9 mouse cellular contexts compared by ENCODE assay signal in the genomic region with DNA sequence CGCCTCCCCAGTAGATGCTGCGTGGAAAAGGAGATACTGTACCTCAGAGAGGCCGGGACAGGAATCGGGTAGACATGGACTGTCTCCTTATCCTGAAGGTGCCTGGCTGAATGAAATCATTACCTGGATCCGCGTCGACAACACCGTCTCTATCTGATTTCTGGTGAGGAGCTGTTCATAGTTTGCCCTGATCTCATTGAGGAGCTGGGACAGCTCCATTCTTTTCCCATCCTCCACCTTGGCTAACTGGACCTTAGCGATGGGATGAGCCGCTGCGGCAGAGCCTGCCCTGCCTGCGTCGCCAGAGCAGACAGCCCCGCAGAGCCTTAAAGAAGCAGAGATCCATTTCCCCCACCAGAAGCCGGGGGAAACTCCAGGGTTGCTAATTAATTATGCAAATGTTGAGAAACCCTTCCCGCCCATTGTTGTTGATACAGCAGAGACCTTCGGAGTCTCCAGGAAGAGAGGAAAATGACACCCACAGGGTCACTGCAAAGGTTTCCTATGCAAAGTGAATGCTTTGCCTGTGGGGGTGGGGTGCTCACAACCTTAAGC. TPM values are rescaled to one million over a fixed set of nuclear protein-coding genes. Genes with fewer than 3 reads are reported as not detected.
A peak's percentile ranks its signal among the peaks of the same experiment; 100 is the strongest.
DNase-seq lines count a peak whose midpoint lies in the region; ATAC-seq lines count a peak whose summit lies in the region.
"Had no signal": no experiment of that assay in that cellular context is flagged by ENCODE, and none has a peak within 500 bp of the region (broad histone marks: within the 10 kb centered on the region; RNA-seq: fewer than 3 reads in every experiment).

A gene (minus strand): TSS at position 266 of the 555 bp plus-strand sequence.

- ATAC-seq in limb, embryonic 12.5 days (ENCODE audit: insufficient number of reproducible peaks, insufficient read depth, low FRiP score, low TSS enrichment, low read depth): no peak
- no peak for ATAC-seq in megakaryocyte progenitor cell, adult 5-6 weeks (replicated peaks; ENCODE audit: poor library complexity)

- intact Hi-C loops in gastrocnemius, postnatal 14 days (cut with DNase I; ENCODE audit: low total_unique reads): no loop called here

- peak within 1 kb of the TSS; percentile 54 for H3K4me2 ChIP-seq in limb, embryonic 12.5 days

- H3K4me3 ChIP-seq in limb, embryonic 12.5 days (replicated peaks): peak within 1 kb of the TSS; percentile 24

- H3K27ac ChIP-seq in limb, embryonic 12.5 days: no peak within 1 kb of the TSS

- no peaks in the 10 kb centered on the region for H3K9me3 ChIP-seq in limb, embryonic 12.5 days

- no peaks in the 10 kb centered on the region; the same call in 1 of the 2 replicates for H3K27me3 ChIP-seq in limb, embryonic 12.5 days

- H3K36me3 ChIP-seq in limb, embryonic 12.5 days: no peaks in the 10 kb centered on the region

- DNase-seq in gastrocnemius, postnatal 14 days: peak; percentile 20
- DNase-seq in gastrocnemius, adult 18-20 months (ENCODE audit: low spot score): no peak
- peak; percentile 80 to 81 for DNase-seq in cerebellum, postnatal 25 days
- peak; percentile 27 for DNase-seq in heart, adult 8-10 months (ENCODE audit: low spot score)
- DNase-seq in kidney, adult 9 months: peak; percentile 8
- DNase-seq in retina, embryonic 14.5 days (ENCODE audit: low spot score): peak; percentile 44

- 5% methylated on average over 17 of the region's 17 CpGs for WGBS in limb, embryonic 12.5 days

- H3K9ac ChIP-seq in limb, embryonic 12.5 days (replicated peaks): peak within 1 kb of the TSS; percentile 24

- H3K4me1 ChIP-seq in limb, embryonic 12.5 days (replicated peaks): peaks cover 6% of the 10 kb centered on the region; the same call in 1 of the 2 replicates

RNA-seq across cellular contexts. Expression of the gene that starts here (rescaled TPM):
- 10 to 100 TPM in 1 of 2 experiments, 1 to 10 TPM in 1; 8.9 to 11.4 TPM for total RNA-seq in gastrocnemius, postnatal 14 days (2021)
- total RNA-seq in gastrocnemius, adult 18-20 months (2021): 1 to 10 TPM; 2.4 TPM
- total RNA-seq in heart, adult 8-10 months (2022): 10 to 100 TPM; 26.5 to 44.5 (median 31.0) TPM
- 0.15 and 0.36 TPM in 2 replicates for polyA plus RNA-seq in limb, embryonic 12.5 days (2016; fragmentation: Nextera tagmentation; extraction: Ambion mirVana)
- total RNA-seq in megakaryocyte progenitor cell, adult 5-6 weeks (2015): not detected in 2 replicates
- total RNA-seq in megakaryocyte progenitor cell, adult 5-6 weeks (2017): not detected in 2 replicates
- polyA plus RNA-seq: C2C12 had no signal
